Mouse (Mus musculus) thymus, postnatal 14 days (tissue): ENCODE data around the gene Lins1.

ENCODE experiments used
- DNase-seq: peaks from one replicate; pipeline ENCODE4 v3.0.0; 2021

Lins1 gene

GRCm38 (mm10) chr7:66733431-66733830, 43.7 kb downstream of the Lins1 start:
- DNase-seq = no peak

- DNase-seq = no peak
Observed at GRCm38 (mm10) chr7:66733882-66734281, 44.2 kb downstream of the Lins1 start.

- no peak for DNase-seq
Observed at GRCm38 (mm10) chr7:66734466-66734865, 44.8 kb downstream of the Lins1 start.

- DNase-seq = no peak
Observed at GRCm38 (mm10) chr7:66734993-66735392, 45.3 kb downstream of the Lins1 start.

- DNase-seq = no peak
Observed at GRCm38 (mm10) chr7:66737418-66737817, 47.7 kb downstream of the Lins1 start.

GRCm38 (mm10) chr7:66741008-66741407, 51.3 kb downstream of the Lins1 start:
- DNase-seq = no peak

GRCm38 (mm10) chr7:66741412-66741811, 51.7 kb downstream of the Lins1 start:
- DNase-seq = no peak

- DNase-seq = no peak
Observed at GRCm38 (mm10) chr7:66743377-66743781, 53.7 kb downstream of the Lins1 start, which contains the start of gene Cers3. Cers3 (plus strand) TSS chr7:66743504.

- DNase-seq = no peak
Observed at GRCm38 (mm10) chr7:66746972-66747371, 57.3 kb downstream of the Lins1 start.

- DNase-seq = no peak
Observed at GRCm38 (mm10) chr7:66749998-66750397, 60.3 kb downstream of the Lins1 start.

- no peak for DNase-seq
Observed at GRCm38 (mm10) chr7:66753816-66754215, 64.1 kb downstream of the Lins1 start.

- no peak for DNase-seq
Observed at GRCm38 (mm10) chr7:66755611-66756010, 65.9 kb downstream of the Lins1 start.
